Mouse (Mus musculus) retina, adult 2 months (tissue): Measurements from ENCODE around the gene 1700020D05Rik.

Experiments
- DNase-seq: peaks from one replicate; pipeline ENCODE4 v3.0.0-alpha.2; 2012; ENCODE audit warnings: low read depth, low spot score

The 1700020D05Rik gene

GRCm38 (mm10) chr19:5503687-5504086 is at the start of gene 1700020D05Rik:
Gene 1700020D05Rik, minus strand, starts transcription at chr19:5503787.
- no peak for DNase-seq

GRCm38 (mm10) chr19:5547471-5548056 is 44.0 kb upstream of the 1700020D05Rik start:
- no peak for DNase-seq

- no peak for DNase-seq
Measured at GRCm38 (mm10) chr19:5544031-5544430, 40.4 kb upstream of the 1700020D05Rik start.

- DNase-seq: no peak
Measured at GRCm38 (mm10) chr19:5543362-5543761, 39.8 kb upstream of the 1700020D05Rik start.

- DNase-seq: no peak
Measured at GRCm38 (mm10) chr19:5538786-5539185, 35.2 kb upstream of the 1700020D05Rik start.

GRCm38 (mm10) chr19:5532520-5532919 is 28.9 kb upstream of the 1700020D05Rik start:
- DNase-seq: no peak

GRCm38 (mm10) chr19:5530138-5530524 is 26.5 kb upstream of the 1700020D05Rik start:
- DNase-seq: no peak

- peak; percentile 63 for DNase-seq
Measured at GRCm38 (mm10) chr19:5529325-5530137, 25.9 kb upstream of the 1700020D05Rik start.

- no peak for DNase-seq
Measured at GRCm38 (mm10) chr19:5525204-5525603, 21.6 kb upstream of the 1700020D05Rik start.

- DNase-seq: no peak
Measured at GRCm38 (mm10) chr19:5518721-5519120, 15.1 kb upstream of the 1700020D05Rik start.

GRCm38 (mm10) chr19:5516906-5517505 is 13.4 kb upstream of the 1700020D05Rik start:
- DNase-seq: no peak

- DNase-seq: no peak
Measured at GRCm38 (mm10) chr19:5515840-5516777, 12.5 kb upstream of the 1700020D05Rik start.

GRCm38 (mm10) chr19:5513005-5513349 is 9.4 kb upstream of the 1700020D05Rik start:
- DNase-seq: no peak

- no peak for DNase-seq
Measured at GRCm38 (mm10) chr19:5512091-5513004, 8.8 kb upstream of the 1700020D05Rik start.

- no peak for DNase-seq
Measured at GRCm38 (mm10) chr19:5511074-5511632, 7.6 kb upstream of the 1700020D05Rik start.

GRCm38 (mm10) chr19:5510031-5511026 is 6.7 kb upstream of the 1700020D05Rik start, which contains the start of gene Snx32:
Gene Snx32, minus strand, starts transcription at chr19:5510538.
- peak; percentile 99 for DNase-seq

GRCm38 (mm10) chr19:5500330-5500875 is 3.2 kb downstream of the 1700020D05Rik start:
- no peak for DNase-seq

- no peak for DNase-seq
Measured at GRCm38 (mm10) chr19:5496052-5496370, 7.6 kb downstream of the 1700020D05Rik start.
